Mouse (Mus musculus) macrophage (primary cell): ENCODE data around the gene Vav3. TPM values are rescaled to one million over a fixed set of nuclear protein-coding genes. Genes with fewer than 3 reads are reported as not detected.

Experiments used
- H3K27ac ChIP-seq: fragments of 350-480 bp; formaldehyde crosslinking; 2 replicates; pipeline ENCODE4 v1.9.0; 2021
- H3K36me3 ChIP-seq: fragments of 350-480 bp; formaldehyde crosslinking; 2 replicates; pipeline ENCODE4 v1.9.0; 2021; ENCODE audit errors: inconsistent target
- H3K4me3 ChIP-seq: fragments of 350-480 bp; formaldehyde crosslinking; 2 replicates; pipeline ENCODE4 v1.9.0; 2021; ENCODE audit errors: inconsistent target
- H3K79me2 ChIP-seq: fragments of 350-480 bp; formaldehyde crosslinking; 2 replicates; pipeline ENCODE4 v1.9.0; 2021; ENCODE audit errors: inconsistent target
- WGBS: methylation state at CpG from one replicate; pipeline ENCODE4 v1.1.7; 2026; ENCODE audit warnings: inconsistent platforms; ENCODE audit not compliant: missing documents; 5-methylcytosine and 5-hydroxymethylcytosine counted together
- polyA plus RNA-seq: library from polyadenylated mRNA; stranded (reverse); fragments of 250-400 nt; gene quantifications from 3 replicates; pipeline ENCODE4 v1.2.4, GENCODE M21; 2018; ENCODE audit warnings: inconsistent platforms

The Vav3 gene
- polyA plus RNA-seq, 1 experiment from 2014 or later, result 48.5 TPM

GRCm38 (mm10) chr3:109368383-109369289 is 28.2 kb downstream of the Vav3 start:
- WGBS, result 72% methylated on average over 9 of the region's 9 CpGs
- H3K79me2 ChIP-seq, result peaks cover 100% of the 10 kb centered on the region
- no peaks in the 10 kb centered on the region for H3K36me3 ChIP-seq
- H3K27ac ChIP-seq, result no peak overlapping the region
- no peak overlapping the region for H3K4me3 ChIP-seq

GRCm38 (mm10) chr3:109371576-109371975 is 31.1 kb downstream of the Vav3 start:
- H3K36me3 ChIP-seq, result no peaks in the 10 kb centered on the region
- peaks cover 100% of the 10 kb centered on the region for H3K79me2 ChIP-seq
- no CpG with 5 or more reads among the region's 1 CpGs for WGBS
- no peak overlapping the region for H3K4me3 ChIP-seq
- H3K27ac ChIP-seq, result no peak overlapping the region

GRCm38 (mm10) chr3:109372678-109373077 is 32.2 kb downstream of the Vav3 start:
- Histone ChIP-seq H3K79me2 (peaks cover 100% of the 10 kb centered on the region), H3K4me3 (no peak overlapping the region), H3K36me3 (no peaks in the 10 kb centered on the region), H3K27ac (no peak overlapping the region)
- WGBS, result 76% methylated on average over 4 of the region's 4 CpGs

GRCm38 (mm10) chr3:109378278-109378677 is 37.8 kb downstream of the Vav3 start:
- no peak overlapping the region for H3K27ac ChIP-seq
- 97% methylated on average over 4 of the region's 4 CpGs for WGBS
- H3K4me3 ChIP-seq, result no peak overlapping the region
- peaks cover 98% of the 10 kb centered on the region for H3K79me2 ChIP-seq
- no peaks in the 10 kb centered on the region for H3K36me3 ChIP-seq

- Histone ChIP-seq H3K4me3 (no peak overlapping the region), H3K27ac (no peak overlapping the region), H3K36me3 (no peaks in the 10 kb centered on the region), H3K79me2 (peaks cover 98% of the 10 kb centered on the region)
- 80% methylated on average over 6 of the region's 6 CpGs for WGBS
Measured at GRCm38 (mm10) chr3:109378684-109379083, 38.2 kb downstream of the Vav3 start.

GRCm38 (mm10) chr3:109388730-109389129 is 48.3 kb downstream of the Vav3 start:
- Histone ChIP-seq H3K36me3 (no peaks in the 10 kb centered on the region; the same call in 1 of the 2 replicates), H3K79me2 (peaks cover 97% of the 10 kb centered on the region), H3K27ac (no peak overlapping the region), H3K4me3 (no peak overlapping the region)
- 92% methylated on average over 10 of the region's 10 CpGs for WGBS

- Histone ChIP-seq H3K4me3 (no peak overlapping the region), H3K79me2 (peaks cover 100% of the 10 kb centered on the region), H3K27ac (no peak overlapping the region), H3K36me3 (no peaks in the 10 kb centered on the region)
- 80% methylated on average over 5 of the region's 5 CpGs for WGBS
Measured at GRCm38 (mm10) chr3:109401527-109401926, 61.1 kb downstream of the Vav3 start.

GRCm38 (mm10) chr3:109411294-109411693 is 70.8 kb downstream of the Vav3 start:
- Histone ChIP-seq H3K27ac (no peak overlapping the region), H3K36me3 (peaks cover 9% of the 10 kb centered on the region; the same call in 1 of the 2 replicates), H3K4me3 (no peak overlapping the region), H3K79me2 (peaks cover 76% of the 10 kb centered on the region)
- WGBS, result 100% methylated on average over 3 of the region's 3 CpGs

GRCm38 (mm10) chr3:109420403-109420802 is 80.0 kb downstream of the Vav3 start:
- no peaks in the 10 kb centered on the region for H3K36me3 ChIP-seq
- H3K79me2 ChIP-seq, result peaks cover 49% of the 10 kb centered on the region
- H3K27ac ChIP-seq, result no peak overlapping the region
- H3K4me3 ChIP-seq, result no peak overlapping the region
- WGBS, result 93% methylated on average over 3 of the region's 3 CpGs

- 66% methylated on average over 3 of the region's 3 CpGs for WGBS
- peaks cover 56% of the 10 kb centered on the region for H3K79me2 ChIP-seq
- no peak overlapping the region for H3K27ac ChIP-seq
- no peaks in the 10 kb centered on the region for H3K36me3 ChIP-seq
- H3K4me3 ChIP-seq, result no peak overlapping the region
Measured at GRCm38 (mm10) chr3:109421019-109421418, 80.6 kb downstream of the Vav3 start.

GRCm38 (mm10) chr3:109423440-109424079 is 83.1 kb downstream of the Vav3 start:
- no peaks in the 10 kb centered on the region for H3K36me3 ChIP-seq
- 93% methylated on average over 5 of the region's 5 CpGs for WGBS
- H3K79me2 ChIP-seq, result peaks cover 81% of the 10 kb centered on the region
- H3K27ac ChIP-seq, result no peak overlapping the region
- H3K4me3 ChIP-seq, result no peak overlapping the region

- no peak overlapping the region for H3K27ac ChIP-seq
- 95% methylated on average over 1 of the region's 1 CpGs for WGBS
- H3K4me3 ChIP-seq, result no peak overlapping the region
- H3K36me3 ChIP-seq, result no peaks in the 10 kb centered on the region
- peaks cover 100% of the 10 kb centered on the region for H3K79me2 ChIP-seq
Measured at GRCm38 (mm10) chr3:109431285-109431684, 90.8 kb downstream of the Vav3 start.

GRCm38 (mm10) chr3:109438552-109438951 is 98.1 kb downstream of the Vav3 start:
- H3K36me3 ChIP-seq, result no peaks in the 10 kb centered on the region
- 55% methylated on average over 2 of the region's 2 CpGs for WGBS
- H3K79me2 ChIP-seq, result peaks cover 100% of the 10 kb centered on the region
- H3K27ac ChIP-seq, result peak overlapping the region; percentile 61
- H3K4me3 ChIP-seq, result no peak overlapping the region

- Histone ChIP-seq H3K4me3 (no peak overlapping the region), H3K79me2 (peaks cover 100% of the 10 kb centered on the region), H3K36me3 (no peaks in the 10 kb centered on the region), H3K27ac (peak overlapping the region; percentile 61)
- 17% methylated on average over 8 of the region's 8 CpGs for WGBS
Measured at GRCm38 (mm10) chr3:109439253-109439652, 98.8 kb downstream of the Vav3 start.

- peaks cover 100% of the 10 kb centered on the region for H3K79me2 ChIP-seq
- H3K4me3 ChIP-seq, result no peak overlapping the region
- WGBS, result 93% methylated on average over 6 of the region's 6 CpGs
- H3K36me3 ChIP-seq, result no peaks in the 10 kb centered on the region
- peak overlapping the region; percentile 61; the same call in 1 of the 2 replicates for H3K27ac ChIP-seq
Measured at GRCm38 (mm10) chr3:109440001-109440400, 99.5 kb downstream of the Vav3 start.
